In genomic region chr1:127430290-127430689, GRCm38 (mm10) we compare ENCODE assay signal across 28 mouse cellular contexts.
DNase-seq lines count a peak whose midpoint lies in the region; ATAC-seq and TF ChIP-seq lines count a peak whose summit lies in the region.
"Had no signal": no experiment of that assay in that cellular context is flagged by ENCODE, and none has a peak within 500 bp of the region (broad histone marks: within the 10 kb centered on the region; RNA-seq: fewer than 3 reads in every experiment).

No protein-coding gene starts in this region.

- no peaks in the 10 kb centered on the region for H3K36me3 ChIP-seq in hindbrain, embryonic 16.5 days (ENCODE audit: control insufficient read depth, insufficient read depth, low read length)
- no peaks in the 10 kb centered on the region for H3K36me3 ChIP-seq in hindbrain, embryonic 12.5 days
- H3K36me3 ChIP-seq in midbrain, postnatal 0 days (ENCODE audit: insufficient read depth, low read length): no peaks in the 10 kb centered on the region
- no peaks in the 10 kb centered on the region for H3K36me3 ChIP-seq in midbrain, embryonic 10.5 days
- H3K36me3 ChIP-seq: embryonic facial prominence, embryonic 12.5 days; forebrain, embryonic 15.5 days; heart, embryonic 13.5 days; kidney, embryonic 15.5 days; limb, embryonic 12.5 days; liver, embryonic 15.5 days; lung, embryonic 15.5 days; neural tube, embryonic 12.5 days had no signal

- no peaks in the 10 kb centered on the region for H3K9me3 ChIP-seq in hindbrain, embryonic 16.5 days (ENCODE audit: control insufficient read depth, low read length)
- no peaks in the 10 kb centered on the region for H3K9me3 ChIP-seq in hindbrain, embryonic 12.5 days (replicated peaks)
- no peaks in the 10 kb centered on the region for H3K9me3 ChIP-seq in midbrain, postnatal 0 days (ENCODE audit: low read length)
- no peaks in the 10 kb centered on the region for H3K9me3 ChIP-seq in midbrain, embryonic 10.5 days (replicated peaks)
- H3K9me3 ChIP-seq: embryonic facial prominence, embryonic 12.5 days; forebrain, embryonic 15.5 days; heart, embryonic 13.5 days; kidney, embryonic 15.5 days; limb, embryonic 12.5 days; liver, embryonic 15.5 days; lung, embryonic 15.5 days; neural tube, embryonic 12.5 days had no signal

- no peak for TF ChIP-seq CTCF in midbrain, postnatal 0 days (IDR thresholded peaks at IDR 0.05)

- no peak for ATAC-seq in cerebellum, adult (ENCODE audit: insufficient number of reproducible peaks, low FRiP score, low TSS enrichment)
- peak; percentile 38; the same call in 1 of the 2 replicates for ATAC-seq in hindbrain, embryonic 16.5 days
- no peak for ATAC-seq in hindbrain, embryonic 12.5 days (ENCODE audit: low FRiP score)
- no peak for ATAC-seq in midbrain, postnatal 0 days (ENCODE audit: low FRiP score)
- ATAC-seq: forebrain, embryonic 15.5 days; inflammation-experienced regulatory T-cells, adult 6 months; midbrain, embryonic 16.5 days; Patski had no signal

- H3K9ac ChIP-seq in hindbrain, embryonic 16.5 days (ENCODE audit: low read depth, low read length): no peak overlapping the region
- H3K9ac ChIP-seq in hindbrain, embryonic 12.5 days: no peak overlapping the region
- no peak overlapping the region for H3K9ac ChIP-seq in midbrain, postnatal 0 days (replicated peaks; ENCODE audit: low read length, poor library complexity, severe bottlenecking)
- H3K9ac ChIP-seq: embryonic facial prominence, embryonic 12.5 days; forebrain, embryonic 15.5 days; heart, embryonic 13.5 days; kidney, embryonic 15.5 days; limb, embryonic 12.5 days; liver, embryonic 15.5 days; lung, embryonic 15.5 days; neural tube, embryonic 12.5 days had no signal

- H3K27me3 ChIP-seq in hindbrain, embryonic 16.5 days (replicated peaks; ENCODE audit: control insufficient read depth, insufficient read depth, low read length): no peaks in the 10 kb centered on the region
- H3K27me3 ChIP-seq in hindbrain, embryonic 12.5 days: no peaks in the 10 kb centered on the region
- no peaks in the 10 kb centered on the region for H3K27me3 ChIP-seq in midbrain, postnatal 0 days (ENCODE audit: insufficient read depth, low read length)
- no peaks in the 10 kb centered on the region for H3K27me3 ChIP-seq in midbrain, embryonic 10.5 days (ENCODE audit: low read depth, poor library complexity, severe bottlenecking)
- H3K27me3 ChIP-seq: embryonic facial prominence, embryonic 12.5 days; forebrain, embryonic 15.5 days; heart, embryonic 13.5 days; kidney, embryonic 15.5 days; limb, embryonic 12.5 days; liver, embryonic 15.5 days; lung, embryonic 15.5 days; neural tube, embryonic 12.5 days; Patski had no signal

- no peak overlapping the region for H3K4me3 ChIP-seq in hindbrain, embryonic 16.5 days (ENCODE audit: low read length)
- no peak overlapping the region for H3K4me3 ChIP-seq in hindbrain, embryonic 12.5 days
- no peak overlapping the region for H3K4me3 ChIP-seq in midbrain, postnatal 0 days (ENCODE audit: low read depth, low read length)
- H3K4me3 ChIP-seq in midbrain, embryonic 10.5 days: no peak overlapping the region
- H3K4me3 ChIP-seq: embryonic facial prominence, embryonic 12.5 days; forebrain, embryonic 15.5 days; heart, embryonic 13.5 days; kidney, embryonic 15.5 days; limb, embryonic 12.5 days; liver, embryonic 15.5 days; lung, embryonic 15.5 days; myocyte; neural tube, embryonic 12.5 days had no signal

- no peak overlapping the region for H3K27ac ChIP-seq in hindbrain, embryonic 16.5 days (ENCODE audit: low read depth, low read length)
- no peak overlapping the region for H3K27ac ChIP-seq in hindbrain, embryonic 12.5 days
- H3K27ac ChIP-seq in midbrain, postnatal 0 days (ENCODE audit: low read depth, low read length): no peak overlapping the region
- H3K27ac ChIP-seq in midbrain, embryonic 10.5 days (replicated peaks): no peak overlapping the region
- H3K27ac ChIP-seq: embryonic facial prominence, embryonic 12.5 days; forebrain, embryonic 15.5 days; heart, embryonic 13.5 days; kidney, embryonic 15.5 days; limb, embryonic 12.5 days; liver, embryonic 15.5 days; lung, embryonic 15.5 days; neural tube, embryonic 12.5 days had no signal

- H3K4me2 ChIP-seq in hindbrain, embryonic 16.5 days (ENCODE audit: low read length): no peak overlapping the region
- H3K4me2 ChIP-seq in hindbrain, embryonic 12.5 days (replicated peaks): no peak overlapping the region
- H3K4me2 ChIP-seq in midbrain, postnatal 0 days (ENCODE audit: low read depth, low read length, poor library complexity, severe bottlenecking): no peak overlapping the region
- H3K4me2 ChIP-seq: embryonic facial prominence, embryonic 12.5 days; forebrain, embryonic 15.5 days; heart, embryonic 13.5 days; kidney, embryonic 15.5 days; limb, embryonic 12.5 days; liver, embryonic 15.5 days; lung, embryonic 15.5 days; midbrain, embryonic 11.5 days; neural tube, embryonic 12.5 days had no signal

- peaks cover 4% of the 10 kb centered on the region; the same call in 1 of the 2 replicates for H3K4me1 ChIP-seq in hindbrain, embryonic 16.5 days (ENCODE audit: control insufficient read depth, insufficient read depth, low read depth, low read length)
- H3K4me1 ChIP-seq in hindbrain, embryonic 12.5 days: peaks cover 3% of the 10 kb centered on the region
- no peaks in the 10 kb centered on the region for H3K4me1 ChIP-seq in midbrain, postnatal 0 days (ENCODE audit: insufficient read depth, low read length)
- H3K4me1 ChIP-seq in midbrain, embryonic 10.5 days: peaks cover 1% of the 10 kb centered on the region
- H3K4me1 ChIP-seq: liver, embryonic 15.5 days had no signal

- peak; percentile 28 for DNase-seq in cerebellum, adult 9-11 months
- DNase-seq in midbrain, postnatal 0 days (ENCODE audit: low spot score): peak; percentile 44
- no peak for DNase-seq in midbrain, embryonic 10.5 days (ENCODE audit: low spot score)
- DNase-seq in embryo, embryonic 10.5 days (ENCODE audit: low spot score): no peak
- DNase-seq: adrenal gland, postnatal 10 days; embryo, embryonic 11 days; gastrocnemius, postnatal 10 days; heart, postnatal 10 days; kidney, adult 11 months; kidney, postnatal 25 days; thymus, adult 2 months; thymus, postnatal 36 days had no signal

- WGBS in hindbrain, embryonic 16.5 days: 73% methylated on average over 7 of the region's 7 CpGs
- WGBS in hindbrain, embryonic 12.5 days: 82% methylated on average over 7 of the region's 7 CpGs
- WGBS in midbrain, postnatal 0 days: 83% methylated on average over 7 of the region's 7 CpGs
- 85% methylated on average over 7 of the region's 7 CpGs for WGBS in midbrain, embryonic 10.5 days

Comparison
In these comparisons a context has a peak if more than half of its experiments do, and no peak if none do; other contexts are left out.
1. DNase-seq: peak in cerebellum, adult 9-11 months (single experiment) and midbrain, postnatal 0 days (single experiment); none in midbrain, embryonic 10.5 days (single experiment) and embryo, embryonic 10.5 days (single experiment).